Mouse (Mus musculus): Measurements from ENCODE around the gene Slc22a12. TPM values are rescaled to one million over a fixed set of nuclear protein-coding genes. Genes with fewer than 3 reads are reported as not detected.

Slc22a12 gene
- polyA plus RNA-seq, 1 experiment from 2014 or later: not detected

- no peak overlapping the region for H3K4me3 ChIP-seq
- WGBS: 74% methylated on average over 8 of the region's 8 CpGs
- peaks cover 89% of the 10 kb centered on the region for H3K27me3 ChIP-seq (replicated peaks)
- H3K4me2 ChIP-seq: no peak overlapping the region
- H3K4me1 ChIP-seq (replicated peaks): no peaks in the 10 kb centered on the region
- no peaks in the 10 kb centered on the region for H3K9me3 ChIP-seq (replicated peaks)
- ATAC-seq (ENCODE audit: insufficient number of reproducible peaks, low FRiP score): no peak
- H3K9ac ChIP-seq: no peak overlapping the region
- no peak overlapping the region for H3K27ac ChIP-seq (ENCODE audit: poor library complexity, severe bottlenecking)
- H3K36me3 ChIP-seq: no peaks in the 10 kb centered on the region
Measured at GRCm38 (mm10) chr19:6491538-6491937, 51.3 kb downstream of the Slc22a12 start.

GRCm38 (mm10) chr19:6489030-6489429 lies 53.8 kb downstream of the Slc22a12 start:
- WGBS: 1% methylated on average over 4 of the region's 4 CpGs
- no peak overlapping the region for H3K4me2 ChIP-seq
- no peak overlapping the region for H3K4me3 ChIP-seq
- no peak for ATAC-seq (ENCODE audit: insufficient number of reproducible peaks, low FRiP score)
- no peak overlapping the region for H3K9ac ChIP-seq
- H3K36me3 ChIP-seq: no peaks in the 10 kb centered on the region
- no peaks in the 10 kb centered on the region for H3K4me1 ChIP-seq (replicated peaks)
- peaks cover 78% of the 10 kb centered on the region for H3K27me3 ChIP-seq (replicated peaks)
- no peaks in the 10 kb centered on the region for H3K9me3 ChIP-seq (replicated peaks)
- no peak overlapping the region for H3K27ac ChIP-seq (ENCODE audit: poor library complexity, severe bottlenecking)

Small RNA genes within 50 kb of the gene (microRNA-seq; reads per million reads assigned to microRNA genes)
- not detected for gene Gm26460

Other genes starting within 250 kb of the Slc22a12 start
- gene Cdc42bpg, start 236.6 kb downstream of the Slc22a12 start, polyA plus RNA-seq (2016; fragmentation: Nextera tagmentation; extraction: Ambion mirVana): 0.34 and 0.44 TPM in 2 replicates
- 48.7 and 52.1 TPM in 2 replicates for gene Men1, start 208.1 kb downstream of the Slc22a12 start, polyA plus RNA-seq (2016; fragmentation: Nextera tagmentation; extraction: Ambion mirVana)
- gene Map4k2, start 201.9 kb downstream of the Slc22a12 start, polyA plus RNA-seq (2016; fragmentation: Nextera tagmentation; extraction: Ambion mirVana): 14.1 and 15.7 TPM in 2 replicates
- 127 and 130 TPM in 2 replicates for gene Sf1, start 179.3 kb downstream of the Slc22a12 start, polyA plus RNA-seq (2016; fragmentation: Nextera tagmentation; extraction: Ambion mirVana)
- 224 and 234 TPM in 2 replicates for gene Pygm, start 158.6 kb downstream of the Slc22a12 start, polyA plus RNA-seq (2016; fragmentation: Nextera tagmentation; extraction: Ambion mirVana)
- gene Rasgrp2, start 143.7 kb downstream of the Slc22a12 start, polyA plus RNA-seq (2016; fragmentation: Nextera tagmentation; extraction: Ambion mirVana): 43.8 and 45.8 TPM in 2 replicates
- 0.26 and 0.52 TPM in 2 replicates for gene Nrxn2, start 124.3 kb downstream of the Slc22a12 start, polyA plus RNA-seq (2016; fragmentation: Nextera tagmentation; extraction: Ambion mirVana)